Mouse (Mus musculus) liver, postnatal 0 days (tissue): ENCODE measurements around the gene Cnep1r1. TPM values are rescaled to one million over a fixed set of nuclear protein-coding genes. Genes with fewer than 3 reads are reported as not detected.

Experiments
- ATAC-seq: fragments of 200-750 bp; cut with Nextera tagmentation; 2 replicates; pipeline ENCODE4 v1.8.0; 2017; ENCODE audit warnings: mild to moderate bottlenecking, moderate library complexity
- DNase-seq: peaks from one replicate; pipeline ENCODE4 v3.0.0-alpha.2; 2016
- H3K27ac ChIP-seq: fragments of 300-500 bp; sonication (generic); 2 replicates; pipeline ENCODE4 v1.5.1; 2014; ENCODE audit warnings: antibody characterized with exemption, moderate library complexity, mild to moderate bottlenecking, low read depth
- H3K27me3 ChIP-seq: fragments of 300-500 bp; sonication (generic); 2 replicates; pipeline ENCODE4 v1.6.1; 2014; ENCODE audit warnings: low read length, control low read depth, mixed read lengths; ENCODE audit not compliant: insufficient read depth
- H3K36me3 ChIP-seq: fragments of 300-500 bp; sonication (generic); replicated peaks from 2 replicates; pipeline ENCODE4 v1.6.1; 2014; ENCODE audit warnings: mild to moderate bottlenecking, control low read depth, low read length, moderate library complexity, mixed read lengths; ENCODE audit not compliant: insufficient read depth
- H3K4me1 ChIP-seq: fragments of 300-500 bp; sonication (generic); 2 replicates; pipeline ENCODE4 v1.6.1; 2014; ENCODE audit warnings: antibody characterized with exemption, mild to moderate bottlenecking, control low read depth; ENCODE audit not compliant: insufficient read depth
- H3K4me2 ChIP-seq: fragments of 300-500 bp; sonication (generic); 2 replicates; pipeline ENCODE4 v1.6.1; 2014; ENCODE audit warnings: low read depth, mild to moderate bottlenecking, low read length, moderate library complexity, mixed read lengths
- H3K4me3 ChIP-seq: fragments of 300-500 bp; sonication (generic); 2 replicates; pipeline ENCODE4 v1.5.1; 2014; ENCODE audit warnings: low read depth, low read length
- H3K9ac ChIP-seq: fragments of 300-500 bp; sonication (generic); replicated peaks from 2 replicates; pipeline ENCODE4 v1.6.1; 2014; ENCODE audit warnings: mild to moderate bottlenecking, moderate library complexity
- H3K9me3 ChIP-seq: fragments of 300-500 bp; sonication (generic); 2 replicates; pipeline ENCODE4 v1.6.1; 2016; ENCODE audit warnings: mild to moderate bottlenecking, control low read depth, low read length, mixed read lengths
- CTCF ChIP-seq: sonication (generic); IDR thresholded peaks from 2 replicates; pipeline ENCODE4 v1.5.1; 2016; ENCODE audit warnings: antibody characterized with exemption, low read depth
- EP300 ChIP-seq: IDR thresholded peaks from 2 replicates; pipeline ENCODE4 v1.6.1; 2016; ENCODE audit warnings: antibody characterized with exemption, low read depth, mild to moderate bottlenecking
- WGBS: fragments of 180-500 bp; shearing (Covaris S2); extraction: QIAGEN DNeasy Blood & Tissue Kit; methylation state at CpG from one replicate; pipeline ENCODE4 v1.1.7; 2014; ENCODE audit not compliant: insufficient replicate concordance; 5-methylcytosine and 5-hydroxymethylcytosine counted together
- polyA plus RNA-seq: library from polyadenylated mRNA; unstranded; fragments of >200 nt; fragmentation: Nextera tagmentation; extraction: Ambion mirVana; gene quantifications from 2 replicates; pipeline ENCODE4 v1.2.1, GENCODE M21; 2015

The Cnep1r1 gene
- polyA plus RNA-seq, 1 experiment from 2014 or later, result 17.4 TPM

DNA sequence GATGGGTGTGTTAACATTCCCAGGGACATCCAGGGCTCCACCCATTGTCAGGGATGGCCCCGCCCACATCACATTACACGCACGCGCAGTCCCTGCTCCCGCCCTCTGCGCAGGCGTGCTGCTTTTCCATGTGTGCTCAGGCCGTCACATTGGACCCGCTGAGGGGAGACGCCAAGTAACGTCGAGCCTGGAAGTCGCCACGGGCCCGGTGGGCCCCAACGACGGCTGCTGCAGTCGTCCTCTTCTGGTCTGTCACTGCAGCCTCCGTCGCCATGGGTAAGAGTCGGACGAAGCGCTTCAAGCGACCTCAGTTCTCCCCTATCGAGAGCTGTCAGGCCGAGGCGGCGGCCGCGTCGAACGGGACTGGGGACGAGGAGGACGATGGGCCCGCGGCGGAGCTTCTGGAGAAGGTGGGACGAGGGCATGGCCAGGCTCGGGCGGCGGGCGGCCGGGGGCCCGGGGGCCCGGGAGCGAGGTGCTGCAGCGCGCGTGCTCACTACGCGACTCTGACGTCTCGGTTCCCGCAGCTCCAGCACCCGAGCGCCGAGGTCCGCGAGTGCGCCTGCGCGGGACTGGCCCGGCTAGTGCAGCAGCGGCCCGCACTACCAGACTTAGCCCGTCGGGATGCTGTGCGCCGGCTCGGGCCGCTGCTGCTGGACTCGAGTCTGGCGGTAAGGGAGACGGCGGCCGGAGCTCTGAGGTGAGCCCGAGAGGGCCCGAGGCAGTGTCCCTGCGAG is 19.3 kb downstream of the Cnep1r1 start, which contains the start of gene Heatr3:
Gene Heatr3 (plus strand): TSS at position 108 of the 737 bp plus-strand sequence.
- H3K9me3 ChIP-seq, result no peaks in the 10 kb centered on the region
- H3K4me2 ChIP-seq, result peak within 1 kb of the TSS; percentile 96
- H3K4me1 ChIP-seq, result peaks cover 11% of the 10 kb centered on the region
- peaks cover 39% of the 10 kb centered on the region for H3K36me3 ChIP-seq
- peak; percentile 96 for DNase-seq
- ATAC-seq, result peak; percentile 98
- H3K9ac ChIP-seq, result peak within 1 kb of the TSS; percentile 83
- no peaks in the 10 kb centered on the region for H3K27me3 ChIP-seq
- H3K27ac ChIP-seq, result peak within 1 kb of the TSS; percentile 91
- WGBS, result under 1% methylated on average over 69 of the region's 79 CpGs
- peak; percentile 29 for TF ChIP-seq CTCF
- TF ChIP-seq EP300, result no peak
- H3K4me3 ChIP-seq, result peak within 1 kb of the TSS; percentile 87

DNA sequence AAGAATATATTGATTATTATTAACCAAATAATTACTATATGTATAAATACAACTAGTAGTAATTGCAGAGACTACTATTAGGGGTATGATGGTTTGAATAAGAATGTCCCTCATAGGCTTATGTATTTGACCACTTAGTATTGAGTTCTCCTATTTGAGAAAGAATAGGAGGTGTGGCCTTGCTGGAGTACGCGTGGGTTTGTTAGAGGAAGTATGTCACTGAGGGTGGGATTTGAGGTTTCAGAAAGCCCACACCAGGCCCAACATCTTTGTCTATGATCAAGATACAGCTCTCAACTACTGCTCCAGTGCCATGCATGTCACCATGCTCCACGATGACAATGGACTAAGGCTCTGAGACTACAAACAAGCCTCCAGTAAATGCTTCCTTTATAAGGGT is 20.7 kb downstream of the Cnep1r1 start:
- ATAC-seq (no peak), DNase-seq (no peak)
- H3K27me3 ChIP-seq, result no peaks in the 10 kb centered on the region
- 72% methylated on average over 3 of the region's 3 CpGs for WGBS
- peak overlapping the region; percentile 96; the same call in 1 of the 2 replicates for H3K4me2 ChIP-seq
- H3K4me3 ChIP-seq, result no peak overlapping the region
- peaks cover 11% of the 10 kb centered on the region for H3K4me1 ChIP-seq
- no peaks in the 10 kb centered on the region for H3K9me3 ChIP-seq
- no peak overlapping the region for H3K9ac ChIP-seq
- TF ChIP-seq CTCF (no peak), EP300 (no peak)
- no peak overlapping the region for H3K27ac ChIP-seq
- peaks cover 34% of the 10 kb centered on the region for H3K36me3 ChIP-seq

GRCm38 (mm10) chr8:88141629-88142028 is 23.1 kb downstream of the Cnep1r1 start:
- Histone ChIP-seq H3K9ac (no peak overlapping the region), H3K4me1 (peaks cover 11% of the 10 kb centered on the region), H3K4me2 (no peak overlapping the region), H3K9me3 (no peaks in the 10 kb centered on the region), H3K36me3 (peaks cover 32% of the 10 kb centered on the region), H3K4me3 (no peak overlapping the region), H3K27me3 (no peaks in the 10 kb centered on the region), H3K27ac (no peak overlapping the region)
- no peak for TF ChIP-seq CTCF
- ATAC-seq, result no peak
- whole genome bisulfite sequencing, result 74% methylated on average over 3 of the region's 3 CpGs
- DNase-seq, result peak; percentile 21

DNA sequence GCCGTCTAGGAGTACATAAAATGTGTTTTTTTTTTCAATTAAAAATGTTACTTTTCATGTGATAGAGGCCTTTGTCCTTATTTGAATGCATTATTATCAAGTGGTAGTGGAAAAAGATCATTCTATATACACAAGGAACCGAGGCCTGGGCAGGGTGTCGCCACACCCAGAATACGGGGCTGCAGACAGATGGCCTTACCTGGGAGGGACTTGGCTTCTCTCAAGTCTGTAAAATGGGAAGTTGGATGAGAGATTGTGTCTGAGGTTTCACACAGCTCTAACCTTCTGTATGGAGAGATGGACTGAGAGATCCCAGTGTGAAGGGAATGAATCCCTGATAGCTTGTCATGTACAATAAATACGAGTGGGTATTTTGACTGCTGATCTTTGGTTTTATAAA is 25.5 kb downstream of the Cnep1r1 start:
- DNase-seq (no peak), ATAC-seq (no peak)
- no peak overlapping the region for H3K9ac ChIP-seq
- TF ChIP-seq EP300 (no peak), CTCF (no peak)
- peaks cover 46% of the 10 kb centered on the region for H3K36me3 ChIP-seq
- H3K4me3 ChIP-seq, result no peak overlapping the region
- WGBS, result 61% methylated on average over 5 of the region's 5 CpGs
- no peak overlapping the region for H3K27ac ChIP-seq
- H3K4me2 ChIP-seq, result no peak overlapping the region
- H3K27me3 ChIP-seq, result no peaks in the 10 kb centered on the region
- no peaks in the 10 kb centered on the region; the same call in 1 of the 2 replicates for H3K4me1 ChIP-seq
- H3K9me3 ChIP-seq, result no peaks in the 10 kb centered on the region

- H3K4me1 ChIP-seq, result no peaks in the 10 kb centered on the region
- H3K27ac ChIP-seq, result no peak overlapping the region
- TF ChIP-seq EP300 (no peak), CTCF (no peak)
- no peak overlapping the region for H3K9ac ChIP-seq
- H3K4me3 ChIP-seq, result no peak overlapping the region
- H3K27me3 ChIP-seq, result no peaks in the 10 kb centered on the region
- no peak for ATAC-seq
- peaks cover 44% of the 10 kb centered on the region for H3K36me3 ChIP-seq
- WGBS, result 95% methylated on average over 6 of the region's 6 CpGs
- no peak for DNase-seq
- H3K4me2 ChIP-seq, result no peak overlapping the region
- H3K9me3 ChIP-seq, result no peaks in the 10 kb centered on the region
Measured at GRCm38 (mm10) chr8:88150910-88151371, 32.4 kb downstream of the Cnep1r1 start.

- no peaks in the 10 kb centered on the region for H3K9me3 ChIP-seq
- H3K36me3 ChIP-seq, result peaks cover 59% of the 10 kb centered on the region
- H3K9ac ChIP-seq, result no peak overlapping the region
- WGBS, result 86% methylated on average over 9 of the region's 10 CpGs
- TF ChIP-seq EP300 (no peak), CTCF (no peak)
- H3K4me3 ChIP-seq, result no peak overlapping the region
- no peak overlapping the region for H3K27ac ChIP-seq
- no peak overlapping the region for H3K4me2 ChIP-seq
- DNase-seq (no peak), ATAC-seq (no peak)
- H3K4me1 ChIP-seq, result no peaks in the 10 kb centered on the region
- H3K27me3 ChIP-seq, result no peaks in the 10 kb centered on the region
Measured at GRCm38 (mm10) chr8:88160237-88160995, 41.8 kb downstream of the Cnep1r1 start.
